Mouse (Mus musculus): ENCODE data around the gene Stom.

Gene Stom

DNA sequence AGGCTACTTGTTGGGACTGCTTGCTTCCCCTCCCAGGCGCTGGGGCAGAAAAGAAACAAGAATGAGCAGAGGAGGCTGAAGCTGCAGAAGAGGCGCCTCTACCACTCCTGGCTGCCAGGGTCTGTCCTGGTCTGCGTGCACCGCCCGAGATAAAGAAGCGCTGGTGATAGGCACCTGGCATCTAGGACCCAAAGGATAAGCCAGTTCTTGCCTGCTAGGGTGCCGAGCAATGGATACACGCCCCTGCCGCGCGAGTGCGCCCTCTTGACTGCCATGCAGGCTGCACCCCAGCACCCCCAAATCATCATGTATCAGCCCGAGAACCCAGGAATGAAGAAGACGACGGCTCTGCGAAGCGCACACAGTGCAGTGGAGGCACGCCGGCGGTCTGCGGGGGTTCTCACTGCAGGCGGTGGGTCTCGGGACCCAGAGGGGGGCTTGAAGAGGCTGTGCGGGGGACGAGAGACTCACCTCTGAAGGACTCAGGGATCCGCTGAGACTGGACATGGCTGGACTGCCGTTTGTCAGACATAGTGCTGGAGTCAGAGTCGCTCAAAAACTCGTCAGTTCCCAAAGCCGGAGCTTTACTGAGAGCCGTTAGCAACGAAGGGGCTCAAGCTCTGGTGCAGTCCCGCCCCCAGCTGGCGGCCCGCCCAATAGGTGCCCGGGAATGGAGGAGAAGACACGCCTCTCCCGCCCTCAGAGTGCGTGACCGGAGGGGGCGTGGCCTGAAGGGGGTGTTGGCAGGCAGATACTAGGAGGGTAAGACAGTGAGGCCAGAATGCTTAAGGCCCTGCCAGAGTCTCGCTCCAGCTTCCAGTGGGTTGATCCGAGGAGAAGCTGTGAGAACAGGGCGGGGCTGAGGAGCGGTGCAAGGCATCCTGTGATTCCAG, at the start of gene Stom:
Stom (minus strand) TSS at position 589 of the 893 bp plus-strand sequence.
- peak; percentile 98 for DNase-seq (ENCODE audit: extremely low spot score, low spot score)

DNA sequence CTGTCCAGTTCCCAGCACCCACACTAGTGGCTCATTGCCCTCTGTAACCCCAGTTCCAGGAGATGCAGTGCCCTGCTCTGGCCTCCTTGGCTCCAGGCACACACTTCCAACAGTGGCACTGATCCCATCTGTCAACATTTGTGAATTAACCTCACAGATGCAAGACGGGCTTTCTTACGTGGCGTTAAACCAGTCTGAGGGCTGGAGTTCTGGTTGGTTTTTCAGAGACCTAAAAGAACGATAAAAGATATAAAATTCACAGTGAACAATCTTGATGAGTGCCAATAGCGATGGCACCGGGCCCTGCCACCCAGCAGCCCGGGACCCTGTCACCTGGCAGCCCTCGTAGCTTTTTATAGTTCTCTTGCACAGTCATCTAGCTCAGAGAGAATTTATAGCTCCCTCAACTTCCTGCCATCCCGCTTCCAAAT, 48.7 kb upstream of the Stom start:
- DNase-seq (ENCODE audit: extremely low spot score, low spot score): no peak

DNA sequence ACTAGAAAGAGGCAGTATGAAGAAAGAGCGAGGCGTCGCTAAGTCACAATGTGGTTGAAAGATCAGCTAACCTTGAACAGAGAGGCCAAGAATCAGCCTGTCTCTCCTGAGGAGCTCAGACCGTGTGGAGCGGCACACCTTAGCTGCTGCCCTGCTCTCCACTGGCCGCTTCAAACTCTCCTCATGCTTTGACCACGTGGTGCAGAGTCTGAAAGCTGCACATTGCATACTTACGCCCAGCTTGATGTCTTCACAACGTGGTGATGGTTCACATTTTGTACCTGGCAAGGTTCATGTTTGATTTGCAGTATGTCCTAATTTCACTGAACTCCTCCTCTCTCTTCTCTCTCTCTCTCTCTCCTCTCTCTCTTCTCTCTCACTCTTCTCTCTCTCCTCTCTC, 42.5 kb upstream of the Stom start:
- DNase-seq (ENCODE audit: extremely low spot score, low spot score): no peak

DNA sequence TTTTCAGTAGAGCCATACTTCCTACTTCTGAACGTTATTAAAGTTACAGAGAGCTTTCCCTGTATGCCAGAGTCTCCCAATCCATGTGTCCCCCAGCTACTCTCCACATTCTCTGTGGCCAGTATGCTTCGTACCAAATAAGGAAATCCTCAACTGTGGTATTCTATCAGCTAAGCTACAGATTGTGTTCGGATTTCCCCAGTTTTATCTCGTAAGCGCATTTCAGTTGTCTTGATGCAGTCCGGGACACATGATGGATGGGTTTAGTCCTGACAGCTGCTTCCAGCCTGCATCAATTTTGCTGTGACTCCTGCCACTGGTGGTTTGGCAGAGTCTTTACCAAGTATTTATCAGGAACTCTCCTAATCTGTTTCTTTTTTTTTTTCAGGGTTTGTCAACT, 40.8 kb upstream of the Stom start:
- DNase-seq (ENCODE audit: extremely low spot score, low spot score): no peak

DNA sequence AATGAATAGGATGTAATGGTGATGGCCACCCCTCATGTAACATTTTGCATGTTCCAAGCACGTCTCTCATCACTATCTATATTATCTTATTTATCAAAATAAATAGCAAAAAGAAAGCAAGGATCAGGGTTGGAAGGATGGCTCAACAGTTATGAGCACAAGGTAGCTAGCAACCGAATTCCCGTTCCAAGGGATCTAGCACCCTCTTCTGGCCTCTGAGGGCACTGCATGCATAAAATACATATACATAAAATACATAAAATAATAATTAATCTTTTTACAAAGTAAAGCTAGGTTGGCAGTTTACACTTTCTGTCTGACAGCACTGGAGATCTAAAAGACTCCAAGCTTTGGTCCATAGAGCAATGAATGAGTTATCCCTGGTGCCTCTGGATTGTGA, 36.2 kb upstream of the Stom start:
- peak; percentile 49 for DNase-seq (ENCODE audit: extremely low spot score, low spot score)

DNA sequence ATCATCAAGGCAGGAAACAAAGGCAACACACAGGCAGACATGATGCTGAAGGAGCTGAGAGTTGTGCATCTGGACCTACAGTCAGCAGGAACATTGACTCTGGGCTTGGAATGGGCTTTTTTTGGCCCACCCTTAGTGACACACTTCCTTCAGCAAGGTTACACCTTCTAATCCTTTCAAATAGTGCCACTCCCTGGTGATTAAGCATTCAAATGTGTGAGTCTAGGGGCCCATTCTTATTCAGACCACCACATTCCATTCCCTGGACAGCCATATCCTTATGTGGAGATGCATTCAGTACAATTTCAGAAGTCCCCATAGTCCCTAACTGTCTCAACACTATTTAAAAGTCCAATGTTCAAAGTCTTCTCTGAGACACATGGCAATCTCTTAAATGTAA, 33.9 kb upstream of the Stom start:
- DNase-seq (ENCODE audit: extremely low spot score, low spot score): no peak

DNA sequence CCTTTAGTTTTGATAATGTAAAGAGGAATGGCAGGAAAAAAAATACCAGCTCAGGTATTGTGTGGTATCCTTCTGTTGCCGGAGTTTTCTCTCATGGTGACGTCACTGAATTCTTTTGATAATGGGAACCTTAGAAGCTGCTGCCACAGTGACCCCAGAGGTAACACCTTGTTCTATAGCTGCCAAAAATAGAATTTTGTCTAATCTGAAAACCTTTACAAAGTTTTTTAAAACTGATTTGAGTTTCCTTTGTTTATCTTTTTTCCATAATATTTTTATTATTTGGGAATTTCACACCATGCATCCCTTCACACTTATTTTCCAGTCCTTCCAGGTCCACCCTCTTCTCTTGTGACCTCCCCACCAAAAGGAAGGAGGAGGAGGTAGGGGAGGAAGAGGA, 30.9 kb upstream of the Stom start, which contains the start of gene 4930568D16Rik:
4930568D16Rik (minus strand) TSS at position 101 of the 400 bp plus-strand sequence.
- DNase-seq (ENCODE audit: extremely low spot score, low spot score): no peak

DNA sequence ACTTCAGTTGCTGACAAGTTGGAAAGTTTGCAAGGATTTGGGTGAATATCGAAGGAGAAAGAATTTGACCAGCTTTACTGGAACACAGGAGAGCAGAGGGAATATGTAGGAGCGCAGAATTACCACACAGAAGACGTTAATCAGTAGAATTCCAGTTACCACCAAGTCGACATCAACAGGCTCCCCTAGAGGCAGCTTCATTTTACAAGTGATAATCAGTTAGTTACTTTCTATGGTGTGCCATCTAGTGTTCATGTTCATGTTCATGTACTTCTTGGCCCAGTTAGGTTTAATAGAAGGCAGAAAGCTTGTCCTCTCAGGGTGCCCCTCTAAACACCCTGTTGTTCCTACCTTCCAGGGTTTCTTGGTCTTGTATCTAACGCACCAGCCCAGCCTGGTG, 12.4 kb upstream of the Stom start:
- DNase-seq (ENCODE audit: extremely low spot score, low spot score): no peak

DNA sequence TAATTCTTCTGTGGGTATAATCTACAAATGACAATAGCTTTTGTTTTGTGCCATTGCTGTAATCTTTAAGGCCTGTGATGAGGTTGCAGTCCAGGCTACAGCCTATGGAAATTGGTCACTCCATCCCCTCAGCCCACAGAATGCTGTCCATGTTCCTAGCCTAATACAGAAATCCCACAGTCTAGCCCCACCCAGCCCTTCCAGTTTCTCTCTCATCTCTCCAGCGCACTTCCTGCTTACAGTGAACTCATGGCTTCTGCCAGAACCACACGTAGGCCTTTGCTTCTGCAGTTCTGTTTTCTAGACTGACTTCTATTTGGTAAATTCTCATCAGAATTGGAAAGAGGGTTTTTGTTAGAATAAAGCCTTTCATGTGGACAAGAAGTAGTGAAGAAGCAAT, 9.2 kb upstream of the Stom start:
- DNase-seq (ENCODE audit: extremely low spot score, low spot score): no peak

DNA sequence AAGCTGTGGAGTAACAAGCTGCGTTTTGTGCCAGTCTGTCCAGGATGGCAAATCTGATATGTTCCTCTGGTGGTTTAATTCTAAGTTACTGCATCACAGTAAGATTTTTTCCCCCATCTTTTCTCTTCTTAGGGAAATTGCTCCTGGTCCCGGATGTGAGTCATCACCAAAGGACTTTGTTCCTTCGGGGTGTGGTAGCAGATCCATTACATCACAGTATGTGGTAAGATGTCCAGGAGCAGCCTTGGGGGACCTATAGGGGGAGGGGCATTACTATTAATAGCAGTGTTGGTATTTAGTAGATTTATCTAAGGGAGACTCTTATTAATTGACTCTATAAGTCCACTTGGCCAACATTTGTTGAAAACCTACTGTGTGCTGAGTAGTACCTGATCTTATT, 5.8 kb upstream of the Stom start:
- no peak for DNase-seq (ENCODE audit: extremely low spot score, low spot score)

DNA sequence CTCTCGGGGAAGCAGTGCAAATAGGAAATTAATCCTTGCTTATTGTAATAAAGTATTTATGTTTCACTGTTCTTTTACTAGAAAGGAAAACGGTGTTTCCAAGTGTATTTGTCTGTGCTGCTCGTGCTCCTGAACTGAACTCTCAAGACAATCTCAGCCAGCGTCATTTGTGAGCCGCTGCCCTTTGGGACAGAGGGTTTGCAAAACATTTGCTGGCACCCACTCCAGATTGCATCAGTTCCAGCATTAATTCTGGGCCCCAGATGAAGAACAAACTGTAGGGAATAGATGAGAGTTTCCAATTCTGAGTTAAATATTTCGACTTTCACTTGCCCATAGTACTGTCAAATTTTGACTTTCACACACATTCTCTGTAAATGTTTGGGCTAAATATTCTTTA, 1.9 kb upstream of the Stom start:
- no peak for DNase-seq (ENCODE audit: extremely low spot score, low spot score)

DNA sequence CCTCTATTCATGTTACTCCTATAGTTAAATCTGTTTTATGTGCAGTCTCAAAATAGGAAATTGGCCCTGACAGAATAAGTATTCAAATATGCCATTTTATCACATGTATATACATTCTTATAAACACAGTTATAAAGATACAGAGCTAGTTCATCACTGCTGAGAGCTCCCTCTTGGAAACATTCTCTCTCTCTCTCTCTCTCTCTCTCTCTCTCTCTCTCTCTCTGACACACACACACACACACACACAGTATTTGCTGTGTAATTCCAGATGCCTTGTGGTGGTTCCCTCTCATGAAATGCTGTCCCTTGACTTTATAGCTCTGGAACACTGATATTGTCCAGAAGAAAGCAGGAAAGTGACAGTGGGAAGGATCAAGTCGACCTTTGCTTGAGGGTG, 1.3 kb upstream of the Stom start:
- no peak for DNase-seq (ENCODE audit: extremely low spot score, low spot score)

DNA sequence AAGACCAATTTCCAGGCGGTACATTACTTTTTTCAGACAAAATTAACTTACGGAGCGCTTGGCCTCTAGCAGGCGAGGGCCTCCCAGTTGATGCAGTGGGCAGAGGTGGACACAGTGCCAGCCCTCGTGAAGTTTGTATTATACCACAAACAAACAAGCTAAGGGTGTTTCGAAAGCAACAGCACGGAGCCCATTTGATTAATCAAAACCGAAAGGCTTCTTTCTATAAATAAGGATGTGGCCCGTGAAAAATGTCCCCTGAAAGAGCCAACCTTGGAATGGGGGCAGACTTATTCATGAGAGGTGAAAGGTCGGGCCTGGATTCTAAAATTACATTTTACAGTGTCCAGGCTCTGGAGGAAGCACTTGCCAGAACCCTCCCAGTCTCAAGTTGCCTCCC, 643 bp upstream of the Stom start:
- DNase-seq (ENCODE audit: extremely low spot score, low spot score): no peak

DNA sequence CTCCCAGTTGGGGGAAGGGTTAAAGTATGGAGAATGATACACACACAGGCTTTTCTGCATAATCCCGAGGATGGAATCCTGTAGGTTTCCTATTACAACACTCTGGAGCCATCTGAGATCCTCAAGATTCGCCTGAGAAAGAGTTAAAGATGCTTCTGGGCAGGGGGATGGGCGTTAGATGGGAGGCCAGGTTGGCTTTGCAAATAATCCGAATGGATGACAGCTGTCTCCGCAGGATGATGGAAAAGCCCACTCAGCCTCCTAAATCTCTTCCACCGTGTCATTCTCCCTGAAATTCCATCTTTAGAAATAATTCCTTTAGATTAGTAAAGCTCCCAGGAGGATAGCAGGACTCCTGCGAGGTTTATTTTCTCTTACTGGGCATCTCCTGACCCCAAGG, 1.2 kb downstream of the Stom start:
- no peak for DNase-seq (ENCODE audit: extremely low spot score, low spot score)

DNA sequence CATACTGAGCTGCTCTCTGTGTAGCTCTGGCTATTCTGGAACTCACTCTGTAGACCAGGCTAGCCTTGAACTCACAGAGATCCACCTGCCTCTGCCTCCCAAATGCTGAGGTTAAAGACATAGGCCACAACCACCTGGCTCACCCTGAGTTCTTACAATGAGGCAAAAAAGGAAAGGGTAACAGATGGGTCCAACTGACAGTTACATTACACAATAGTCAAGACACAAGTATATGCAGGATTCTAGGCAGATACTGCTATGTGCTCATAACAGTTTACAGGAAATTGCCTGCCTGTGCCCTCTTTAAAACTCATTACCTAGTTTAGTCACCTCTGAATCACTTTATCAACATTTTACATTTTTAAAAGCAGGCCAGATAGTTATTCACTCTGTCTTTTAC, 3.1 kb downstream of the Stom start:
- DNase-seq (ENCODE audit: extremely low spot score, low spot score): no peak

DNA sequence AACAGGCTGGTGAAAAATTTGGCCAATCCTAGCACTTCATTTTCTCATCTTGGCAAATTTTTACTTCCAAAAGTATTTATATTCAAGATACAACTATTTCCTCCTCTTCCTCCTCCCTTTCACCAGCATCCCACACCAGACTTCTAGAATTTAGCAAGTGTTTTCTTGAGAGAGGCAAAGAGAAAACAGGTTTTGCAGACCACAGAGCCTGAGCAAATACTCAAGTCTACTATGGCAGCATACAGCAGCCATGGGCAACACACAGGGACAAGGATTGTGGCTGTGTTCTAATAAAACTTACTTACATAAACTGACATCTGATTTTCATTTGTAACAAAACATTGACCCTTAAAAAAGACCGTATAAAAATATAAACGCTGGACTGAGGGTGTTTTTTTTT, 5.6 kb downstream of the Stom start:
- DNase-seq (ENCODE audit: extremely low spot score, low spot score): no peak

DNA sequence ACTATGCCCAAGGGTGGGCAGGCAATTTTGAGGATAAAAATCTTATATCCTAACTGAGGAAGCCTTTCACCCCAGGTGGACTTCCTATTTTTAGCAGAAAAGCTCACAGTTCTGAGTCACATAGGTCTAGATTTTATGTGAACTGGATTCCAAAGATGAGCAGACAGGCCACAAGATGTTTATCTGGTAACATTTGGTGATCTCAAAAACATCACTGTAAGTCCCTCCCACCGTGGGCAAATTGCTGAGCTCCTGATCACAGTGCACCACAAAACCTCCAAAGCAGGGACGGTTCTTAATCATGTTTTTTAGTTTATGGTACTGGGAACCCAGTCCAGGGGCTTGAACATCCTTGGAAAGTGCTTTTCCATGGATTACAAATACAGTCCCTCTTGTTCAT, 7.7 kb downstream of the Stom start:
- DNase-seq (ENCODE audit: extremely low spot score, low spot score): no peak

DNA sequence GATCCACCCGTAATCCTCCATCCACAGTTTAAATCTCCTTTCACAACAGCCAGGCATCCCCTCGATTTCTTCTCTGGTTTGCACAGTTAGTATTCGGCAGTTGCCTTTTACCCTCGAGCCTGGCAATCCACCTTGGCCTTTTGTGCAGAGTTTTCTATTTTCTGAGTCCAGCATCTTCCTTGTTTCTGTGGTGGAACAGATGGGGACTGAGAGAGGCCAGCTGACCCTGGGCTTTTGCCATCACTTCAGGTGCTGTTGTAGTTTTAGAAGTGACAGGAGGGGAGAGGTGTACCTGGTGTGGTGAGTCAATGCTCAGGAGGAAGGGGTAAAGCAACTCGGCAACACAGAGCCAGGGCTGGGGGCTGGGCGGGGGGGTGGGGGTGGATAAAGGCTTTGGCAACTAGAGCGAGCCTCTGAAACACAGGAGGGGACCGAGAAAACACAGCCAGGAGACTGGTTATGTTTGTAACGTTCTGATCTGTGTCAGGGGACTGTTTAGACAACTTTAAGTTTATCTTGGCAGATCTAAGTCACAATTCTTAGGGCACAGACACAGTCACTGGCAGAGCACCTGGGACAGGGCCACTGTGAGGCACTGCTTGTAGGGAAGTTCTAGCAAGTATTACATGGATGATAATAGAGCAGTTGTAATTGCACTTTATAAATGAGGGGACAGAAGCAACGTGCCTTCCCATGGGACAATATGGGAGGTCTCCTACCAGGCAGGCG, 8.5 kb downstream of the Stom start:
- DNase-seq (ENCODE audit: extremely low spot score, low spot score): no peak

DNA sequence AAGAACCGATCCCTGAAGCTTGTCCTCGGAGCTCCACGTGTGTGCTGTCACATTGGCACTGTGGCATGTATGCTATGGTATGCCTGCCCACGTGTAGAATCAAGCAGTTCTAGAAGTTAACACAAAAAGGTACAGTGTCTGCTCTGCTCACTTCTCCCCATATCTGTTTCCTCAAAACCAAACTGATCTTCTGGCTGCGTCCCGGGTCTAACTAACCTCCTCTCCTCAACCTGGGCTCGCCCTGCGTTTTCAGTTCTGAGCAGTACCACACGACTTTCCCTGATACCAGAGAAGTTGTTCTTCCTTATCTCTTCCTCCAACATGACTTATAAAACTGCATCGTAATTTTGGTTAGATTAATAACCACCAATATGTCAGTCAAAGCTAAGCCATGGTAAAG, 9.2 kb downstream of the Stom start:
- DNase-seq (ENCODE audit: extremely low spot score, low spot score): no peak

DNA sequence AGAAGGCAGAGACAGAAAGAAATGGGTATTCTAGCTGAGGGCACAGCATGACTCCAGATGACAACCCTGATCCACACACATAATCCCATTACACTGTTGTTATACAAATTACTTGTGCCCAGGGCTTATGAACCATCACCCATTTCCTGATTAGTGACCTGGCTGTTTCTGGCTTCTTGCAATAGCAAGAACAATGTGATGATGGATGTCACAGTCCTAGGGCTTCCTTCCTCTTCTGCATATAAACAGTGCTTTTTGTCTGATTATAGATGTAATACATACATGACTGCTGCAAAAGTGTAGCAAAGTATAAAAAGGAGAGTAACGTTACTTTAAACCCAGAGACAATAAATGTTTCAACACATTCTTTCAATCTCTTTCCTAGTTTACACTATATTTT, 9.8 kb downstream of the Stom start:
- DNase-seq (ENCODE audit: extremely low spot score, low spot score): no peak

DNA sequence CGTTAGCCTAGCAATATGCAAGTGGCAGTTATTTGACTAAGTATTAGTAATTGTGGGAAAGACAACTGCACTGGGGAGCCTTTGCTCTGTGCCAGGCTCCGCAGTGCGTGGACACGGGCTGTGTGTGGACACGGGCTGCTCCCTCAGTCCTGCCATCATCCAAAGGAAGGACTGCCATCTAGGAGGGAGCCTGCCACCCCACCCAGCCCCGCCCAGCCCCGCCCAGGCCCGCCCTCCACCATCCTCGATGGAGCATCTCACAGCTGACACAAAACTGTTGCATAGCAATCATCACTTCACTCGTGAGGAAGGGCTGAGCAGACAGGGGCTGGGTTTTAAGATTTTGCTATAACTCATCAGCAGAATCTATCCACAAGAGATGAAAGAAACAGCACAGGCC, 10.8 kb downstream of the Stom start:
- no peak for DNase-seq (ENCODE audit: extremely low spot score, low spot score)

DNA sequence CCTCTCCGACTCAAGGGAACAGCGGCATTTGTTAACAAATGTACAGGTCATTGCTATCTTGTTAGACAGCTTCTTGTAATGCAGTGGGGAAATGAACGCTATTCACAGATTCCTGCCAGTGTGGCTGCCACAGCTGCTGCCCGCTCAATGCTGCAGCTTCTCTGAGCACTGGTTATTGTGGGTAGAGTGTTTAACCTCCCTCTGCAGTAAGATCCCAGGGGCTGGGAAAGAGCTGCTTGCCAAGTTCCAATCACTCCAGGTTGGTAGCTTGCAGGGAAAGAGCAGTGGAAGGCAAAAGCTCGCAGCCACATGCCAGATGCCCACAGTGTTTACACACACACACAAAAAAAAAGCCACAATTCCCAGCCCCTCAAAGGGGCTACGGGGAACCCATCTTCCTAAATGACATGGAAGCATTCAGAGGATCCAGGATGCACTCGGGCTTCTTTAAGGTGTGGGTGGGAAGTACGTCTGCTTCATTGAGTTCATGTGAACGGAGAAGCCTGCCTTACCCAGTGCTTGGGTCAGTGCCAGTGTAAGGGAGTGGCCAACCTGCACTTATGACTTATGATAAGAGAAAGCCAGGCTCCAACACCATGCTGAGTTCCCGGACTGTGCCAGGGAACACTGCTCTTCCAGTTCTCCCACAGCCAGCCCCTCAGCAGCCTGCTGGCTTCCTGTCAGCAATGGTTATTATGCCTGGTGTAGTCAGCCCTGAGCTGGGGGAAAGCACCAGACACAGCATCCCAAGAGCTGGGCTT, 14.2 kb downstream of the Stom start:
- no peak for DNase-seq (ENCODE audit: extremely low spot score, low spot score)
